Mouse (Mus musculus): ENCODE results near the gene Cbx4.

DNA sequence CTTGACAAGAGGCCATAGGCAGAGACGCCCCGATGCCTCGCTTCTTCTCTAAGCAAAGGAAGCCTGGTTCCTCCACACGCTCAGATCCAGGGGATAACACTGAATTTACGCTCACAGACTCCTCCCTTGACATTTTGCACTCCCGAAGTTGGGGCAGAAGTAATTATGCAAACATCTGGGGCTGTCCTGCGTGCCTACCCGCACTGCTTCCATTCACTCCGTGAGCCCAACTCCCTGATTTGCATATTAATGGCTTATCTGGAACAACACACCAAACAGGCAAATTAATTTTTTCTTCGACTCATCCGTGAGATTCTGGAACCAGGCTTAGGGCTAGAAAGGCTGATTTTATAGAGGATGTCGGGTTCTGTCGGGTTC, 37.9 kb downstream of the Cbx4 start:
- TF ChIP-seq CTCF (IDR thresholded peaks at IDR 0.05; ENCODE audit: control insufficient read depth, insufficient read depth, insufficient read length) (no peak), USF1 (IDR thresholded peaks at IDR 0.05; ENCODE audit: low read depth) (no peak)

Data from C2C12 (cell line).